Mouse (Mus musculus) kidney, adult 11 months (tissue): ENCODE measurements around the gene Cmtr1.

Experiments
- DNase-seq: peaks from one replicate; pipeline ENCODE4 v3.0.0; 2022

The Cmtr1 gene

DNA sequence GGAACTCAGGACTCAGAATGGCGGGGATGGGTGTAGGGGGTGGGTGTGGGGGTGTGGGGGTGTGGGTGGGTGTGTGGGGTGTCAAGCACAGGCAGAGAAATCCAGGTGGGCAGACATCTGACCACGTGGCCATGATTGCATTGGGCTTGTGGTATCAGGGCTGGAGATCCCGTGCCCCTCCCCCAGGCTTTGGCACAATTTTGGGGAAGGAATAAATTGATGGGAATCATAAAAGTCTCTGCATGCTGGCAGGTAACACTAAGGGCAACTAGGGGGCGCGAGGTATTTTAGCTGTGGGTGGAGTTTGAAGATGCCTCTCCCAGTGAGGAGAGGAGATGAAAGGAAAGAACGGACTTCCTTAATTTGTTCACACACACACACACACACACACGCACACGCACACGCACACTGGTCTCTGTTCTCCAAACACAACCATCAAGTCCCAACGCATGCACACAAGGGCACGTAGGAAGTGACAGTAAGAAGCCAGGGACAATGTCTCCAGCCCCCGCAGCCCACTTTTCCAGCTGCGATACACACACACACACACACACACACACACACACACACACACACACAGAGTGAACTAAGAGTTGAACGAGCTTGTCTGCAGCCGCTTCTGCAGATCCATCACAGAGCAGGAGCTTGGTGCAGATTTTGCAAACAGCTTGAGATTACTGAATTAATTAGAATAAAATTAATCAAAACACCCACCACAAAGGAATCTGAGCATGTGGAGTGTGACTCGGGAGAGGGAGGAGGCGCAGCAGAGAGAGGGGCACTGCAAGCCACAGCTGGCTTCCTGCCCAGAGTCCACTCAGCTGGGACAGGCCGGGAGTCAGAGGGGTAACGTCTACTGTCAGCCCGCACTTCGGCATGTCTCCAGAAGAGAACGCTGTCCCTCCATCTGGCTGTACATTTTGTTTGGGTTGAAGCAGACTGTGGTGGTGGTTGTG, 77.7 kb downstream of the Cmtr1 start:
- peak; percentile 27 for DNase-seq

DNA sequence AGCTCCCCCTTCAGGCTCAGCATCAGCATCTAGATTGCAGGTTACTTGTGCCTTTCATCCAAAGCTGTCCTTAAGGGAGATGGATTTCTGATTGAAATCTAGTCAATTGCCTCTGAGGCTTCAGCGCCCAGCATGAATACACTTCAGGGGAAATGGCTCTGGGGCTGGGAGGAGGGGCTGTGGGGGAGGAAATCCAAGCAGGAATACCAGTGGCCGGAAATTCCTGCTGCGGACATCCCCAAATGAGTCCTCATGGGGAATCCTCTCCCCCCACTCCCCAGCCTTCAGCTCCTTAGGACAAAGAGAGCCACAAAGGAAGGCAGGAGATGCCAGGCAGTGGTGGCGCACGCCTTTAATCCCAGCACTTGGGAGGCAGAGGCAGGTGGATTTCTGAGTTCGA, 87.1 kb downstream of the Cmtr1 start:
- no peak for DNase-seq

DNA sequence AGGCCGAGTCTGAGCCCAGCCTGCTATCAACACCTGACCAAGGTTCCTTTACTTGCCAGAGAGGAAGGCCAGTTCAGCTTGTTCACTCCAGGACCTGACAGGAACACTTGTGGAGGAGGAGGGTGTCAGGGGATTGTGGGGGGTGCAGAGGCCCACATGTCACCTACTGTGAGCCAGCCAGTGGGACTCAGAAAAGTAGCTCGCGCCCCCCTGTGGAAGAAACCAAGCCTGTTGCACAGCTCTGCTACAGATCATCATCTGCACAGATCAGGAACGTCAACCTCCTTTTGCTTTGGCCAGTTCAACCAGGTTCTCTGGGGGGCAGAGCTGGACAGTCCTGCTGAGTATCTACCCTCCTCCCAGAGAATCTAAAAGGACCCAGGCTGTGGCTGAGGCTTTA, 94.1 kb downstream of the Cmtr1 start:
- no peak for DNase-seq
